Mouse (Mus musculus) frontal cortex, postnatal 25 days (tissue): ENCODE results near the gene Glul.
"Not testable (repeated sequence)": the region's sequence is repeated elsewhere in the genome, so short reads cannot be mapped to it uniquely, and the experiment has no call there.

ENCODE experiments used
- DNase-seq, 2 experiments: peaks; one replicate each; pipeline ENCODE4 v3.0.0; 2022; ENCODE audit warnings: low spot score in 2 of 2

Glul gene

DNA sequence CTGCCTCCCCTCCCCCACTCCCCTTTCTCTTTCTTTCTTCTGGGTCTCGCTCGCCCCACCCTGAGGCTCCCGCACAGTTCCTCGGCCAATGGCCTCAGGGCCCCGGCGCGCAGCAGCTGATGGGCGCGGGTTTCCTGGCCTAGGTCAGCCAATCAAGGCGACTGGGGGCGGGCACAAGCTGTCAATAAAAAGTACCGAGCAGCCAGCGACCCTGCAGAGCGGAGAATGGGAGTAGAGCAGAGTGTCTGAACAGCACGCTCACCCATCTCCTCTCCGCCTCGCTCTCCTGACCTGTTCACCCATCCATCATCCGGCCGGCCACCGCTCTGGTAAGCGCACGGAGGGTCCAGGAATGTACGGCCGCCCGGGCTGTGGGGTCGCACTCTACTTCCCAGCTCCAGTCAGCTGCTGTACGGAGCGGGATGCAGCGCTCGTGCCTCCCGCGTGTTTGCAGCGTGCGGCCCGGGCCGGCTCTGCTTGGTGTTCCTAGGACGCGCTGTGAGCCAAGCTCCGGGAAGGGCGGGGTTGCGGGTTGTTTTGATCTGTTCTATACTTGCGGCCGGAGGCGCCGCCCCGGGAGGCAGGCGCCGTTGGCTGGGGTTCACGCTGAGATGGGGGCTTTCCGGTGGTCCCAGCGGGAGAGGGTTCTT is at the start of gene Glul, which contains the start of gene Teddm2:
Glul (plus strand) TSS at position 214 of the 650 bp plus-strand sequence.
Teddm2 (minus strand) TSS at position 498 of the 650 bp plus-strand sequence.
- peak; percentile 82 to 90 for DNase-seq

DNA sequence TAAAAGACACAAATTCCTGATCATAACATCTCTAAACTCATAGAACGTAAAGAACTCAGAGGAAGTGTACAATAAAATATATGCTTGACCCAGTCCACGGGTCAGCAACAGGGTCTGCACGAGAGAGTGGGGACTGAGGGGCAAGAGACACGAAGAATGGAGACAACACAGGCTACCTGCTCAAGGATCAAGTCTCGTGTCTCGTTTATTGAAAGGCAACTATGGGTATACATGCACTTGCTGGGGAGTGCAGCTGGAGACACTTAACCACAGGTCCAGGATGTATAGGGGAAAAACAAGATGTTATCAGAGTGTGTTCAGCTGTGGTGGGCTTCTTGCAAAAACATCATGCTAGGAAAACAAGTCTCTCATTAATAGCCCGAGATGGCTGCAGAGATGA is 47.0 kb upstream of the Glul start:
- not testable (repeated sequence) for DNase-seq

- no peak for DNase-seq
These were observed 43.8 kb upstream of the Glul start for GRCm38 (mm10) chr1:153855946-153856345.

GRCm38 (mm10) chr1:153874045-153874444 is 25.7 kb upstream of the Glul start, which contains the start of gene Teddm1b:
Teddm1b (plus strand) TSS chr1:153874345.
- no peak for DNase-seq

DNA sequence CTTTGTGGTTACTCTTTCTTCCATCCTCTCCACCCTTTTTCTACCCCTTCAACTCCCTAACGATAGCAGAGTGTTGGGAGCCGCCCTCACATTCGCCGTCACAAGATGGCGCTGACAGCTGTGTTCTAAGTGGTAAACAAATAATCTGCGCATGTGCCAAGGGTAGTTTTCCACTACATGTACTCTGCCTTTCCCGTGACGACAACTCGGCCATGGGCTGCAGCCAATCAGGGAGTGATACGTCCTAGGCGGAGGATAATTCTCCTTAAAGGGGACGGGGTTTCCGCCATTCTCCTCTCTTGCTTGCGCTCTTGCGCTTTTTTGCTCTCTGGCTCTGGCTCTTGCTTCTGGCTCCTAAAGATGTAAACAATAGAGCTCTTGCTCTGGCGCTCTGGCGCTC is 19.4 kb upstream of the Glul start:
- not testable (repeated sequence) for DNase-seq

DNA sequence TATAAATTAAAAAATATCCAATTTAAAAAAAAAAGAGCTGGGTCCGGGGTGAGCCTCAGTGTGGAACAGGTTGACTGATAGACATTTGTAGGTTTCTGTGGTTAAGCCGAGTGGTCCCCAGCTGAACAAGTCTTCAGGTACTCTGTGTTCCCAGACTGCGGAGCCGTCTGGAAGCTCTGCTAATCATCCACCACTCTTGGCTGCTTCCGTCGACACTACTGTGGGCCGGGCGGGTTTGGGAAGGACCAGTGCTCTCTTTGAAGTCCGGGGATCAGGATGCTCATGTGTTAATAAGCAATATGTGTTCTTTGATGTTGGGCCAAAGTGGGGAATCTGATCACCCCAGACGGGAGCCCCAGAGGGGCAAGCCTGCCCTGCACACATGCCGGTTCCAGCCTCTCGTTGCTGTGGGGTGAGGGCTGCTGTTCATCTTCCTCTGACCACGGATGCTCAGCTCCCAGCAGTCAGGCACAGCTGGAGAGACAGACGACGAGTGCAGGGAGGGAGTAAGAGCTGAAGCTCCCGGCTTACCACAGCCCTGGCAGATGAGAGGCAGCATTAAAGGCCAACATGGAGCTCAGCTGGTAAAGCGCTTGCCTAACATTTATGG is 13.6 kb upstream of the Glul start:
- DNase-seq, result no peak

- DNase-seq, result no peak
These were observed 9.6 kb upstream of the Glul start for GRCm38 (mm10) chr1:153890121-153890520.

- DNase-seq, result no peak
These were observed 8.3 kb upstream of the Glul start, which contains the start of gene Teddm1a for GRCm38 (mm10) chr1:153891442-153891841. Teddm1a (plus strand) TSS chr1:153891742.

GRCm38 (mm10) chr1:153893746-153894145 is 6.0 kb upstream of the Glul start:
- no peak for DNase-seq

GRCm38 (mm10) chr1:153894201-153894893 is 5.4 kb upstream of the Glul start:
- DNase-seq, result no peak

GRCm38 (mm10) chr1:153894979-153895378 is 4.8 kb upstream of the Glul start:
- peak; percentile 60 to 81 for DNase-seq

- DNase-seq, result no peak
These were observed 2.5 kb upstream of the Glul start for GRCm38 (mm10) chr1:153897196-153897595.

DNA sequence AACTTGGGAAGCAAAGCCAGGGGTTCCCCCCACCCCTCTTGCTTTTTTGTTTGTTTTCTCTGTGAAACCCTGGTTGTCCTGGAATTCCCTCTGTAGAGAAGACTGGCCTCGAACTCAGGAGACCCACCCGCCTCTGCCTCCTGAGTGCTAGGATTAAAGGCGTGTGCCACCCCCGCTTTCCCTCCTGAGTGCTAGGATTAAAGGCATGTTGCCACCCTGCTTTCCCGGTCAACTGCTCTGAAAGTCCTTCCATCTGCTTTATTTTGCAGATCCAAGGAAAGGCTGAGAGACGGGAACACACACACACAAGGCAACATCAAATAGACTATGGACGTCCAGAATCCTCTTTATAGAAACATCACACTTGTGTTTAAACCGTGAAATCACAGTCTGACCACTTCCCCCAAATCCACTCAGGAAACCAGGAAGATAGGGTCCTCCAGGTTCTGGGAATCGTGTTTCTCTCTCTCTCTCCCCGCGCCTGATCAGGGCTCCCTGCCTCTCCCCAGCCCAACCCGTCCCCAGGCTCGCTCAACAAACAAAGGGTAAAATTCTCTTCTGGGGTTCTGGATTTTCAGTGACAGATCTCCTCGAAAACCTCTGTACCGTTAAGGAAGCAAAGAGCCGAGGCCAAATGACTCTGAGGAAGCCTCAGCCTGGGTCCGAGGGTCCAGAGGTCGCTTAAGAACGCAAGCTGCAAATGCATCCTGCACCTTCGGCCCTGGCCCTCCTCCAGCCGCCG is 584 bp upstream of the Glul start:
- DNase-seq, result no peak

DNA sequence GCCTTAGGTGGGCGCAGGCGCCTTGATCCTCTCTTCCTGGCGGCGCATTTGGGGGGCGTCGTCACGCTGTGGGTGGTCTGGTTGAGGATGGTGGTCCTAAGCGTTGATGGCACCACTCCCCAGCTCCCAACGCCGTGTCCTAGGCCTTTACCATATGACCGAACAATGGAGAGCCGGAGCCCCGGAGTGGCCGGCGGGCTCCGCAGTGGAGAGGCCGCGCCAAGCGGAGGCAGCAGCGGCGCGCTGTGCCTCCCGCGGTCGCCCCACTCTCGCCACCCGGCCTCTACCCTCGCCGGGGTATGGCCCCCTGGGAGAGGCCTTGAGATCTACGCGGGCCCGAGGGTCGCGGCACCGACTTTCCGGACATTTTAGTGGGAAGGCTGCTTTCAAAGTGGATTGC is 637 bp downstream of the Glul start:
- DNase-seq, result no peak

- DNase-seq, result peak in 1 of 2 experiments; percentile 8
These were observed 1.4 kb downstream of the Glul start for GRCm38 (mm10) chr1:153900860-153901730.

- DNase-seq, result no peak
These were observed 3.3 kb downstream of the Glul start for GRCm38 (mm10) chr1:153903006-153903405.

GRCm38 (mm10) chr1:153904236-153904635 is 4.5 kb downstream of the Glul start:
- DNase-seq, result no peak

DNA sequence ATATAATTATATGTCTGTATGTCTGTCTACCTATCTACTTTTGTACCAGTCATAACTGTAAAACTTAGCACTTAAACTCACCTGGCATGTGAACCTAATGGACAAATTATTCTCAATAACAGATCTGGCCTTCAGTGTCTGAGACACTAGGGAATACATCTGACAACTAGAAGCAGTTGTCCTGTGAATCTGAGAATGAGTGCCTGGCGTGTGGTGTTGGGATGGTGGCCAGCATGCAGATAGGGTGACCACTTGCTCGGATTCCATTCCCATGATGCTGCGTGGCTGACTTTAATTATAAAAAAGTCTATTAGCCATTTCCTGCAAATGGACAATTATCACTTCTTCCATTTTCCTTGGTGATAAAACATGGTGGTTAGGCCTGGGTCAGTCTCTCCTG is 6.1 kb downstream of the Glul start:
- no peak for DNase-seq

GRCm38 (mm10) chr1:153908208-153908607 is 8.5 kb downstream of the Glul start:
- no peak for DNase-seq

DNA sequence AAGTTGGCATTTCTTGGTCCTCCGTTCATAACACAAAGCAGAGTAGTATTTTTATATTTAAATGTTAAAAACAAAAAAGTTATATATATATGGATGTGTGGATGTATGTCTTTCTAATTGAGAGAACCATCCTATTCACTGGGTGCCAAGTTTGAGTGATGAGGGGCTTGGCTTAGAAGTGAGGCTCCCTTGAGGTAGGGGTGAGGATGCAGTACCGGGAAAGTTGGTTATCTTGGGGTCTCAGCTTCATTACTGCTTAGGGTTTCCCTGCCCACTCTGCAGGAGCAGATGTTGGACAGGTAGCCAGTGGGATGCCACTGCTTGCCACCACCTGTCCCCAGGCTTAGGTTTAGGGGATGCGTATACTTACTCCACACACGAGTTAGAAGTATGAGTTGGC is 9.0 kb downstream of the Glul start:
- DNase-seq, result no peak
